Mouse (Mus musculus) heart, embryonic 10.5 days (tissue): ENCODE data around the gene Psme3. TPM values are rescaled to one million over a fixed set of nuclear protein-coding genes. Genes with fewer than 3 reads are reported as not detected.

Experiments
- DNase-seq: peaks from one replicate; pipeline ENCODE4 v3.0.0-alpha.2; 2017; ENCODE audit warnings: low spot score
- H3K27ac ChIP-seq: fragments of 300-500 bp; sonication (generic); 2 replicates; pipeline ENCODE4 v1.5.1; 2016; ENCODE audit warnings: mild to moderate bottlenecking
- H3K27me3 ChIP-seq: fragments of 300-500 bp; sonication (generic); 2 replicates; pipeline ENCODE4 v1.6.1; 2016; ENCODE audit warnings: mild to moderate bottlenecking; ENCODE audit not compliant: poor library complexity, insufficient read depth, severe bottlenecking
- H3K36me3 ChIP-seq: fragments of 300-500 bp; sonication (generic); 2 replicates; pipeline ENCODE4 v1.6.1; 2016; ENCODE audit warnings: mild to moderate bottlenecking, moderate library complexity
- H3K4me1 ChIP-seq: fragments of 300-500 bp; sonication (generic); 2 replicates; pipeline ENCODE4 v1.6.1; 2016; ENCODE audit warnings: mild to moderate bottlenecking
- H3K4me3 ChIP-seq: fragments of 300-500 bp; sonication (generic); 2 replicates; pipeline ENCODE4 v1.5.1; 2016; ENCODE audit warnings: mild to moderate bottlenecking, moderate library complexity
- H3K9me3 ChIP-seq: fragments of 300-500 bp; sonication (generic); 2 replicates; pipeline ENCODE4 v1.6.1; 2016; ENCODE audit warnings: mild to moderate bottlenecking, moderate library complexity
- WGBS: fragments of 180-500 bp; shearing (Covaris S2); methylation state at CpG from one replicate; pipeline ENCODE4 v1.1.7; 2016; 5-methylcytosine and 5-hydroxymethylcytosine counted together
- polyA plus RNA-seq: library from polyadenylated mRNA; unstranded; fragments of >200 nt; fragmentation: Nextera tagmentation; extraction: Ambion mirVana; gene quantifications from 2 replicates; pipeline ENCODE4 v1.2.1, GENCODE M21; 2016

The Psme3 gene
- polyA plus RNA-seq, 1 experiment from 2014 or later = 177 TPM

DNA sequence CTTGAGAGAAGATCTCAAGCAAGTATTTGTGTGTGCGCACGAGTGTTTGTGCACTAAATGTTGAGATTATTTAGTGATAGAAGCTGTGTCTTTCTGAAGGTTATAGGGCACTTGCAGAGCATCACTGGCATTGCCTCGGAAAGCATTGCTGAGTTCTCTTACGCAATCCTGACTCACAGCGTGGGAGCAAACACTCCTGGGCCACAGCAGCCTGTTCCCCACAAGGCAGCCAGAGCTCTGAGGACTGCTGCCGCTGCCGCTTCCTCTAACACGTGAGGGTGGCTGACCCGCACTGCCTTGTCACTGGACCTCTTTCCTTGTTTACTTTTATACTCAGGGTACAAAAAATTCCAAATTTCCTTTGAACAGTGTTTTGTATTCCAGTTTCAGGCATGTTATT is 28.7 kb upstream of the Psme3 start:
- Histone ChIP-seq H3K9me3 (no peaks in the 10 kb centered on the region), H3K36me3 (peaks cover 59% of the 10 kb centered on the region), H3K27ac (no peak overlapping the region), H3K27me3 (0 out of 2 replicates have a peak, but pooled peaks cover 3% of the 10 kb centered on the region), H3K4me1 (no peaks in the 10 kb centered on the region), H3K4me3 (no peak overlapping the region)
- no peak for DNase-seq
- WGBS = 85% methylated on average over 9 of the region's 9 CpGs

DNA sequence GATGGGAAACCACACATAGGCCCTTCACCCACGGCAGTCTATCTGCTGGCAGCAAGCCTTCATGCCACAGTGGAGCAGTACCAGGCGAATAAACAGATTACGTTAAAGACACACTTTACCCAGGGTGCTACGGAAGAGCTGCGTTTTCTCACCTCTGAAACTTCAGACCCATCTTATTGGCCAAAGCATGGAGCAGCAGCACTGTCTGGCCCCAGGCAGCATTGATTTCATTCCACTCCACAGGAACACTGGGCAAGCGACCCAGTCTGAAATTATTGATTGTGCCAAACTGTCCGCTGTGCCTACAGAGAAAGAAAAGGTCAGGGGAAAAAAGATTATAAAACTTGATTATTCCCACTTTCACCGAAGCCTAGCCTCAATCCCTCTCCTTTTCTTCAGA is 24.8 kb upstream of the Psme3 start:
- no peaks in the 10 kb centered on the region for H3K27me3 ChIP-seq
- no peaks in the 10 kb centered on the region for H3K9me3 ChIP-seq
- WGBS = 94% methylated on average over 8 of the region's 8 CpGs
- no peak overlapping the region for H3K27ac ChIP-seq
- no peak overlapping the region for H3K4me3 ChIP-seq
- DNase-seq = no peak
- H3K4me1 ChIP-seq = no peaks in the 10 kb centered on the region
- peaks cover 93% of the 10 kb centered on the region for H3K36me3 ChIP-seq

DNA sequence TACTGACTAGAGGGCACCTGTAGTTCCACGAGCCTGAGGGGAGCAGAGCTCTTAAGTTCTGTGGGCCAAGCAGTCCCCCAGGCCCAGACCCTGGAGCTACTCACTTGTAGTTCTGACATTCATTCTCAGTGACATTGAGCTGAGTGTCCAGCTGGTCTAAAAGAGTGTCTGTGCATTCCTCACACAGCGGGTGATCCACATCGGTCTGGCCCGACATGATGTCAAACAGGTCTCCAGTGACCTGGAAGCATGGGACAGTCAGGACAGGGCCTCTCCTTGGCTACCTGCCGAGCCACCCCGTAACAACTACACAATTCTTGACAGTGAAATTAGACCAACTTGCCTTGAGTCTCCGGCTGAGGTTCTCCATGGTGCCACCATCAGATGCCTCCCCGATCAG is 20.8 kb upstream of the Psme3 start:
- DNase-seq = no peak
- Histone ChIP-seq H3K9me3 (no peaks in the 10 kb centered on the region), H3K36me3 (peaks cover 83% of the 10 kb centered on the region), H3K4me1 (no peaks in the 10 kb centered on the region), H3K4me3 (no peak overlapping the region), H3K27me3 (no peaks in the 10 kb centered on the region), H3K27ac (no peak overlapping the region)
- 95% methylated on average over 8 of the region's 8 CpGs for WGBS

DNA sequence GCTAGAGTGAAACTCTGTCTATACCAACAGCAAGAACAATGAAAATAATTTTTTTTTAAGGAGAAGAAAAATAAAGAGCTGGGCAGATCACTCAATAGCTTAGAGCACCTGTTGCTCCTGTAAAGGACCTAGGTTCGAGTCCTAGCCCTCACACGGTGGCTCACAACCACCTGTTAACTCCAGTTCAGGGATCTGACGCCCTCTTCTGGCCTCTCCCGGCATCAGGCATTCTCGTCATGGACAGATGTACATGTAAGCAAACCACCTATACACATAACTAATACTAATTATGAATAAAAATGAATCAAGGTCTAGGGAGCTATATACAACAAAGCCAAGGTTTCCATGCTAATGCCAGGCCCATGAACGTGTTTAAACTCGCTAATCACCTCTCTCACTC is 15.1 kb upstream of the Psme3 start:
- peak overlapping the region; percentile 88; the same call in 1 of the 2 replicates for H3K27ac ChIP-seq
- peak overlapping the region; percentile 89 for H3K4me3 ChIP-seq
- peaks cover 13% of the 10 kb centered on the region for H3K4me1 ChIP-seq
- WGBS = 65% methylated on average over 7 of the region's 7 CpGs
- H3K27me3 ChIP-seq = no peaks in the 10 kb centered on the region
- DNase-seq = no peak
- H3K36me3 ChIP-seq = peaks cover 28% of the 10 kb centered on the region
- no peaks in the 10 kb centered on the region for H3K9me3 ChIP-seq

DNA sequence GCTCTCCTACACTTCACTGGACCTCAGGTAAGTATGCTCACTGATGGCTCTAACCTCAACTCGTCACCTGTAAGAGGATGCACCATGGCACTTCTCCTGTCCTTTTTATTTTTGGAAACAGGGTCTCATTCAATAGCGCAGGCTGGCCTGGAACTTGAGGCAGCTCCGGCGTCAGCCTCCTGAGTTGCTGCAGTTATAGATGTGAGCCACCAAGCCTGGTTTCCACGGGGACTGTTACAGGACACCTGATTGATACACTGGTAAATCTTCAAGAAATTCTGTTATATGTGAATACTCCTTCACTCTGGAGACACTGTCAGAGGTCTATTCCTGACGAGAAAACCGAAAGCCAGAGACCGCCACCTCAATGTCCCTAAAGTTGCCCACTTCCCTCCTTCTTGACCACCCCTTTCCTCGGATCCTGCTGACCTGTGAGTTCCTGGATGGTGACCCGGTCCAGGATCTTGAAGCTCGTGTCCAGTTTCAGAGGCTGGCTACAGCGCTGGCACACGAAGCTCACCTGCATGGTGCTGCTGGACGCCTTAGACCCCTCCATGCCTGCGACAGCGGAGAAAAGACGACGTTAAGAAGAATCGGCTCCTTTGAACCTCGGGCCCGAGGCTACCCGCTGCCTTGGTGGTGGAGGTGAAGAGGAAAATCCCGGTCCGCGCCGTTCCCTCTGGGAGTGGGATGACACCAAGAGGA is 14.6 kb upstream of the Psme3 start:
- H3K4me3 ChIP-seq = peak overlapping the region; percentile 89
- peak overlapping the region; percentile 88 for H3K27ac ChIP-seq
- peaks cover 24% of the 10 kb centered on the region for H3K36me3 ChIP-seq
- no peaks in the 10 kb centered on the region for H3K9me3 ChIP-seq
- DNase-seq = no peak
- WGBS = 12% methylated on average over 26 of the region's 26 CpGs
- H3K4me1 ChIP-seq = peaks cover 13% of the 10 kb centered on the region
- H3K27me3 ChIP-seq = no peaks in the 10 kb centered on the region

DNA sequence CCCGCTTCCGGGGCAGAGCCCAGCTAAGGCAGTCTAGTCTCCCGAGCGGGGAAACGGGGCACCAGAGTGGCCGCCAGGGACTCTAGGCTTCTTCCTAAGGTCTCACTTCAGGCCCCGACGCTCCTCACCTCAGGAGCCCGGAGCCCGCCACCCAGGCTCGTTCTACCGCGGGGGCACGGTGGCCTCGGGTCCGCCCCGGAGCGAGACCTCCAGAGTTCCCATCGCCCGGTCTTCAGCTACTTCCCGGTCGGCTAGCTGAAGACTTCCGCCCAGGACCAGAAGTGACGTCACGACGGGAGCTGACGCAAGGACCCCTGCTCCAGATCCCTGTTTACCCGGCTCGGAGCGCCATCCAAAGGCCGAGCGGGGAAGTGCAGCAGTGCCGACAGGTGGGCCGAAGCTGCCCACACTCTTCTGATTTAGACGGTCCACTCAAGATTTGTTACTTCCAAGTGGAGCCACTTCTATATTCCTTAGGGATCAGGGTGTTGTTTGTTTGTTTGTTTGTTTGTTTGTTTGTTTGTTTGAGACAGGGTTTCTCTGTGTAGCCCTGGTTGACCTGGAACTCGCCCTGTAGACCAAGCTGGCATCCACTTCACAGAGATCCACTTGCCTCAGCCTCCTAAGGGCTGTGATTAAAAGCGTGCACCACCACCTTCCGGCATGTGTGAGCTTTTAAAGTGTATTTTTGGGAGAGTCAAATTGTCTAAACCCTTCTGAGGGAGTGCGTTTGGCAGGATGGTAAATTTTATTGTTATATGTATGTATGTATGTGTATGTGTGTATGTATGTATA is 13.8 kb upstream of the Psme3 start, which contains the start of gene Becn1:
Gene Becn1, minus strand, starts transcription at position 283 of the 795 bp plus-strand sequence.
- Histone ChIP-seq H3K36me3 (peaks cover 18% of the 10 kb centered on the region), H3K4me1 (peaks cover 13% of the 10 kb centered on the region), H3K4me3 (peak within 1 kb of the TSS; percentile 89), H3K9me3 (no peaks in the 10 kb centered on the region), H3K27ac (peak within 1 kb of the TSS; percentile 88), H3K27me3 (no peaks in the 10 kb centered on the region)
- peak; percentile 98 for DNase-seq
- WGBS = 7% methylated on average over 39 of the region's 39 CpGs

- no peaks in the 10 kb centered on the region for H3K9me3 ChIP-seq
- no peak for DNase-seq
- H3K4me3 ChIP-seq = no peak overlapping the region
- H3K27me3 ChIP-seq = no peaks in the 10 kb centered on the region
- no peak overlapping the region for H3K27ac ChIP-seq
- H3K4me1 ChIP-seq = no peaks in the 10 kb centered on the region
- 27% methylated on average over 5 of the region's 5 CpGs for WGBS
- no peaks in the 10 kb centered on the region for H3K36me3 ChIP-seq
These were observed 8.3 kb upstream of the Psme3 start for GRCm38 (mm10) chr11:101307744-101308143.

DNA sequence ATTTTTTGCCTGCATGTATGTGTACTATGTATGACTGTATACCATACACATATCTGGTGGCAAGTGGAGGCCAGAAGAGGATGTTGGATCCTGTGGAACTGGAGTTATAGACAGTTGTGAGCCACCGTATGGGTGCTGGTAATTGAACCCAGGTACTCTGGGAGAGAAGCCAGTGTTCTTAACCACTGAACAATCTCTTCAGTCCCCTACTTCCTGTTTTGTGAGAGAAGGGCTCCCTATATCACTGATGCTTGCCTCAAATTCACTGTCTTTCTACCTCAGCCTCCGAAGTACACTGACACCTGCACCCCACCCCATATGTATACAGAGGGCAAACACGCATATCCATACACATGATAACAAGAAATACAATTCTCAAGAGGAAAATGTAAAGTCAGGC is 4.9 kb upstream of the Psme3 start:
- WGBS = 83% methylated on average over 3 of the region's 3 CpGs

GRCm38 (mm10) chr11:101312150-101312549 is 3.9 kb upstream of the Psme3 start:
- 73% methylated on average over 3 of the region's 3 CpGs for WGBS
- Histone ChIP-seq H3K4me1 (peaks cover 7% of the 10 kb centered on the region; the same call in 1 of the 2 replicates), H3K4me3 (no peak overlapping the region), H3K9me3 (no peaks in the 10 kb centered on the region), H3K36me3 (no peaks in the 10 kb centered on the region), H3K27ac (no peak overlapping the region), H3K27me3 (no peaks in the 10 kb centered on the region)
- no peak for DNase-seq

More for the DNA sequence above, 4.9 kb upstream of the Psme3 start:
- Histone ChIP-seq H3K9me3 (no peaks in the 10 kb centered on the region), H3K4me1 (no peaks in the 10 kb centered on the region), H3K27ac (no peak overlapping the region), H3K36me3 (no peaks in the 10 kb centered on the region), H3K4me3 (no peak overlapping the region), H3K27me3 (no peaks in the 10 kb centered on the region)
- no peak for DNase-seq

DNA sequence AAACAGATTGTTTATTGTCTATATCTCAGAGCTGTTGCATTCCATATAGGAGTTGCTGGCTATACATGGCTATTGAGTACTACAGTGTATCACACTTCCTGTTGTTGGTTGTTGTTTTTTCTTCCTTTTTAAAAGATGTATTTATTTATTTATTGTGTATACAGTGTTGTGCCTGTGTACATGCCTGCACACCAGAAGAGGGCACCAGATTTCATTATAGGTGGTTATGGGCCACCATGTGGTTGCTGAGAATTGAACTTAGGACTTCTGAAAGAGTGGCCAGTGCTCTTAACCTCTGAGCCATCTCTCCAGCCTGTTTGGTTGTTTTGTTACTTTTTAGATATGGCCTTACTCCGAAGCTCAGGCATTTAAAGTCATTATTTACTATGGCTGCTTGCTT is 1.4 kb upstream of the Psme3 start:
- Histone ChIP-seq H3K4me3 (no peak overlapping the region), H3K36me3 (peaks cover 20% of the 10 kb centered on the region), H3K27me3 (no peaks in the 10 kb centered on the region), H3K27ac (peak overlapping the region; percentile 32; the same call in 1 of the 2 replicates), H3K4me1 (peaks cover 17% of the 10 kb centered on the region), H3K9me3 (no peaks in the 10 kb centered on the region)
- DNase-seq = no peak
- WGBS = 89% methylated on average over 1 of the region's 1 CpGs

- DNase-seq = no peak
These were observed 847 bp upstream of the Psme3 start for GRCm38 (mm10) chr11:101315082-101315650.

GRCm38 (mm10) chr11:101316501-101316917 is 496 bp downstream of the Psme3 start:
- peak; percentile 89 for DNase-seq
- Histone ChIP-seq H3K36me3 (peaks cover 39% of the 10 kb centered on the region), H3K9me3 (no peaks in the 10 kb centered on the region), H3K27me3 (no peaks in the 10 kb centered on the region), H3K4me3 (peak overlapping the region; percentile 98), H3K4me1 (peaks cover 17% of the 10 kb centered on the region), H3K27ac (peak overlapping the region; percentile 95)
- WGBS = under 1% methylated on average over 17 of the region's 17 CpGs

More at GRCm38 (mm10) chr11:101315082-101315650, 847 bp upstream of the Psme3 start:
- peaks cover 17% of the 10 kb centered on the region for H3K4me1 ChIP-seq
- H3K9me3 ChIP-seq = no peaks in the 10 kb centered on the region
- H3K36me3 ChIP-seq = peaks cover 26% of the 10 kb centered on the region
- H3K4me3 ChIP-seq = peak overlapping the region; percentile 98
- no peaks in the 10 kb centered on the region for H3K27me3 ChIP-seq
- H3K27ac ChIP-seq = peak overlapping the region; percentile 95
- WGBS = 77% methylated on average over 8 of the region's 8 CpGs

DNA sequence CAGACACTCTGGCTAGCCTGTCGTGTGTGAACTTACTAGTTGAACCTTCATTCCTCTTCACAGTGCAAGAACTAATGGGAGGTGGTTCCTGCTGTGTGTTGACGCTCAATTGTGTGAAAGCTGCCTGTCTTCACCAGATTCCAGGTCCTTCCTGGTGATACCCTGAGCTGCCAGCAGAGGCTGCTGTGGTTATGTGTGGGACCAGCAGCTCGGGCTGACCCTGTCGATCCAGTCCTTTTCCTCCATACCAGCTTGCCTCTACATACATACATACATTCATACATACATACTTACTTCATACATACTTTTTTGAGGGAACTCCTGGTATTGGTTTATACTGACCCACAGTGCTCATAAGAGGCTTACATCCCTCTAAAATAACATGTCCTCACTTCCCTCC is 7.6 kb downstream of the Psme3 start:
- DNase-seq = peak; percentile 88
- Histone ChIP-seq H3K4me1 (no peaks in the 10 kb centered on the region), H3K9me3 (no peaks in the 10 kb centered on the region), H3K27me3 (no peaks in the 10 kb centered on the region), H3K36me3 (peaks cover 79% of the 10 kb centered on the region), H3K4me3 (no peak overlapping the region), H3K27ac (no peak overlapping the region)
- 25% methylated on average over 4 of the region's 4 CpGs for WGBS
